Mouse (Mus musculus) hindbrain, postnatal 0 days (tissue): ENCODE data around the gene Epm2a. TPM values are rescaled to one million over a fixed set of nuclear protein-coding genes. Genes with fewer than 3 reads are reported as not detected.

Experiments
- ATAC-seq: fragments of 200-750 bp; cut with Nextera tagmentation; 2 replicates; pipeline ENCODE4 v1.8.0; 2017; ENCODE audit warnings: mild to moderate bottlenecking, moderate TSS enrichment, moderate library complexity
- DNase-seq: peaks from one replicate; pipeline ENCODE4 v3.0.0-alpha.2; 2015; ENCODE audit warnings: low spot score
- H3K27ac ChIP-seq: fragments of 300-500 bp; sonication (generic); 2 replicates; pipeline ENCODE4 v1.5.1; 2014; ENCODE audit warnings: mild to moderate bottlenecking
- H3K27me3 ChIP-seq: fragments of 300-500 bp; sonication (generic); 2 replicates; pipeline ENCODE4 v1.6.1; 2014; ENCODE audit warnings: low read length, mixed read lengths; ENCODE audit not compliant: insufficient read depth
- H3K36me3 ChIP-seq: fragments of 300-500 bp; sonication (generic); 2 replicates; pipeline ENCODE4 v1.6.1; 2014; ENCODE audit warnings: low read length, mixed read lengths; ENCODE audit not compliant: insufficient read depth
- H3K4me1 ChIP-seq: fragments of 300-500 bp; sonication (generic); 2 replicates; pipeline ENCODE4 v1.6.1; 2014; ENCODE audit warnings: antibody characterized with exemption, low read length, mixed read lengths; ENCODE audit not compliant: insufficient read depth
- H3K4me2 ChIP-seq: fragments of 300-500 bp; sonication (generic); 2 replicates; pipeline ENCODE4 v1.6.1; 2014; ENCODE audit warnings: low read depth, mild to moderate bottlenecking, low read length, moderate library complexity, mixed read lengths
- H3K4me3 ChIP-seq: fragments of 300-500 bp; sonication (generic); 2 replicates; pipeline ENCODE4 v1.5.1; 2014; ENCODE audit warnings: low read length
- H3K9ac ChIP-seq: fragments of 300-500 bp; sonication (generic); replicated peaks from 2 replicates; pipeline ENCODE4 v1.6.1; 2014; ENCODE audit warnings: mild to moderate bottlenecking, low read length, moderate library complexity, mixed read lengths
- H3K9me3 ChIP-seq: fragments of 300-500 bp; sonication (generic); 2 replicates; pipeline ENCODE4 v1.6.1; 2016; ENCODE audit warnings: low read length, mixed read lengths
- CTCF ChIP-seq: IDR thresholded peaks from 2 replicates; pipeline ENCODE4 v1.5.1; 2016; ENCODE audit warnings: antibody characterized with exemption, control low read depth, low read depth
- WGBS: fragments of 180-500 bp; shearing (Covaris S2); extraction: QIAGEN DNeasy Blood & Tissue Kit; methylation state at CpG from one replicate; pipeline ENCODE4 v1.1.7; 2014; 5-methylcytosine and 5-hydroxymethylcytosine counted together
- polyA plus RNA-seq: library from polyadenylated mRNA; unstranded; fragments of >200 nt; fragmentation: Nextera tagmentation; extraction: Ambion mirVana; gene quantifications from 2 replicates; pipeline ENCODE4 v1.2.1, GENCODE M21; 2015
- total RNA-seq: library from RNA; depleted of rRNA; stranded (reverse); fragments of >200 nt; gene quantifications from 2 replicates; pipeline ENCODE4 v1.2.3, GENCODE M21; 2014

Gene Epm2a
- total and polyA plus RNA-seq, 2 experiments from 2014 or later: 4.3 to 33.1 TPM

- H3K4me3 ChIP-seq: no peak overlapping the region
- no peaks in the 10 kb centered on the region for H3K36me3 ChIP-seq
- 89% methylated on average over 7 of the region's 8 CpGs for WGBS
- DNase-seq: no peak
- no peaks in the 10 kb centered on the region for H3K9me3 ChIP-seq
- H3K9ac ChIP-seq: no peak overlapping the region
- no peaks in the 10 kb centered on the region for H3K4me1 ChIP-seq
- TF ChIP-seq CTCF: no peak
- H3K27ac ChIP-seq: no peak overlapping the region
- no peak overlapping the region for H3K4me2 ChIP-seq
- no peaks in the 10 kb centered on the region for H3K27me3 ChIP-seq
- no peak for ATAC-seq
Measured at GRCm38 (mm10) chr10:11354609-11355008, 11.4 kb downstream of the Epm2a start.

GRCm38 (mm10) chr10:11361985-11362692 lies 18.9 kb downstream of the Epm2a start:
- peak; percentile 84 for DNase-seq

GRCm38 (mm10) chr10:11362896-11363487 lies 19.8 kb downstream of the Epm2a start:
- Histone ChIP-seq H3K27me3 (no peaks in the 10 kb centered on the region), H3K27ac (no peak overlapping the region), H3K9me3 (no peaks in the 10 kb centered on the region), H3K36me3 (no peaks in the 10 kb centered on the region), H3K4me3 (no peak overlapping the region), H3K4me2 (no peak overlapping the region), H3K4me1 (no peaks in the 10 kb centered on the region), H3K9ac (no peak overlapping the region)
- no peak for TF ChIP-seq CTCF
- DNase-seq (no peak), ATAC-seq (no peak)
- 64% methylated on average over 12 of the region's 12 CpGs for whole genome bisulfite sequencing

More at GRCm38 (mm10) chr10:11361985-11362692, 18.9 kb downstream of the Epm2a start:
- 58% methylated on average over 5 of the region's 5 CpGs for WGBS
- Histone ChIP-seq H3K9me3 (no peaks in the 10 kb centered on the region), H3K9ac (no peak overlapping the region), H3K4me2 (no peak overlapping the region), H3K4me3 (no peak overlapping the region), H3K27me3 (no peaks in the 10 kb centered on the region), H3K4me1 (no peaks in the 10 kb centered on the region), H3K27ac (no peak overlapping the region), H3K36me3 (no peaks in the 10 kb centered on the region)
- peak; percentile 78 for TF ChIP-seq CTCF
- ATAC-seq: peak; percentile 59; the same call in 1 of the 2 replicates

- Histone ChIP-seq H3K4me2 (no peak overlapping the region), H3K4me3 (no peak overlapping the region), H3K27ac (no peak overlapping the region), H3K27me3 (no peaks in the 10 kb centered on the region), H3K36me3 (no peaks in the 10 kb centered on the region), H3K9ac (no peak overlapping the region), H3K4me1 (no peaks in the 10 kb centered on the region), H3K9me3 (no peaks in the 10 kb centered on the region)
- no peak for TF ChIP-seq CTCF
- ATAC-seq: no peak
- WGBS: 82% methylated on average over 2 of the region's 2 CpGs
- DNase-seq: no peak
Measured at GRCm38 (mm10) chr10:11381302-11381701, 38.1 kb downstream of the Epm2a start.

- H3K4me2 ChIP-seq: no peak overlapping the region
Measured at GRCm38 (mm10) chr10:11410926-11411325, 67.7 kb downstream of the Epm2a start.

GRCm38 (mm10) chr10:11420071-11420470 lies 76.9 kb downstream of the Epm2a start:
- no peaks in the 10 kb centered on the region for H3K4me1 ChIP-seq
- H3K9ac ChIP-seq: no peak overlapping the region
- ATAC-seq (no peak), DNase-seq (no peak)
- no peaks in the 10 kb centered on the region for H3K36me3 ChIP-seq
- WGBS: 95% methylated on average over 3 of the region's 3 CpGs
- no peak overlapping the region for H3K4me2 ChIP-seq
- no peak overlapping the region for H3K27ac ChIP-seq
- no peaks in the 10 kb centered on the region for H3K27me3 ChIP-seq
- no peaks in the 10 kb centered on the region for H3K9me3 ChIP-seq
- H3K4me3 ChIP-seq: no peak overlapping the region
- TF ChIP-seq CTCF: no peak

More at GRCm38 (mm10) chr10:11410926-11411325, 67.7 kb downstream of the Epm2a start:
- WGBS: 86% methylated on average over 5 of the region's 5 CpGs
- Histone ChIP-seq H3K4me3 (no peak overlapping the region), H3K27me3 (no peaks in the 10 kb centered on the region), H3K36me3 (no peaks in the 10 kb centered on the region), H3K4me1 (no peaks in the 10 kb centered on the region), H3K9me3 (no peaks in the 10 kb centered on the region), H3K9ac (no peak overlapping the region), H3K27ac (no peak overlapping the region)
- no peak for ATAC-seq
- DNase-seq: no peak
- no peak for TF ChIP-seq CTCF
